Mouse (Mus musculus): Measurements from ENCODE around the gene Vmn1r31.

Gene Vmn1r31

GRCm38 (mm10) chr6:58475230-58475629 is at the start of gene Vmn1r31:
Gene Vmn1r31 (minus strand): TSS chr6:58475330.
- no peak for DNase-seq

GRCm38 (mm10) chr6:58443285-58443684 is 31.8 kb downstream of the Vmn1r31 start, which contains the start of gene Vmn1r30:
Gene Vmn1r30 (minus strand): TSS chr6:58443385.
- no peak for DNase-seq
